Mouse (Mus musculus): ENCODE data around the gene Gm14412.
"Not testable (repeated sequence)": the region's sequence is repeated elsewhere in the genome, so short reads cannot be mapped to it uniquely, and the experiment has no call there.

Gene Gm14412

GRCm38 (mm10) chr2:177324257-177324733 is at the start of gene Gm14412:
Gene Gm14412 (minus strand): TSS chr2:177324307.
- DNase-seq (ENCODE audit: low read depth, low spot score) = not testable (repeated sequence)

- DNase-seq (ENCODE audit: low read depth, low spot score) = not testable (repeated sequence)
Observed at GRCm38 (mm10) chr2:177329661-177330292, 5.7 kb upstream of the Gm14412 start.

GRCm38 (mm10) chr2:177321361-177321760 is 2.7 kb downstream of the Gm14412 start:
- not testable (repeated sequence) for DNase-seq (ENCODE audit: low read depth, low spot score)

GRCm38 (mm10) chr2:177320786-177321320 is 3.3 kb downstream of the Gm14412 start:
- not testable (repeated sequence) for DNase-seq (ENCODE audit: low read depth, low spot score)

GRCm38 (mm10) chr2:177318996-177319395 is 5.1 kb downstream of the Gm14412 start:
- no peak for DNase-seq (ENCODE audit: low read depth, low spot score)

GRCm38 (mm10) chr2:177309627-177310026 is 14.5 kb downstream of the Gm14412 start:
- not testable (repeated sequence) for DNase-seq (ENCODE audit: low read depth, low spot score)

GRCm38 (mm10) chr2:177304980-177305379 is 19.1 kb downstream of the Gm14412 start:
- not testable (repeated sequence) for DNase-seq (ENCODE audit: low read depth, low spot score)

GRCm38 (mm10) chr2:177283701-177284100 is 40.4 kb downstream of the Gm14412 start:
- not testable (repeated sequence) for DNase-seq (ENCODE audit: low read depth, low spot score)

- not testable (repeated sequence) for DNase-seq (ENCODE audit: low read depth, low spot score)
Observed at GRCm38 (mm10) chr2:177277754-177278153, 46.4 kb downstream of the Gm14412 start.

GRCm38 (mm10) chr2:177272237-177272636 is 51.9 kb downstream of the Gm14412 start:
- not testable (repeated sequence) for DNase-seq (ENCODE audit: low read depth, low spot score)

GRCm38 (mm10) chr2:177266936-177267335 is 57.2 kb downstream of the Gm14412 start, which contains the start of gene Gm14409:
Gene Gm14409 (minus strand): TSS chr2:177267036.
- DNase-seq (ENCODE audit: low read depth, low spot score) = not testable (repeated sequence)
